Mouse (Mus musculus) CH12.LX (cell line): ENCODE results near the gene Dab1. TPM values are rescaled to one million over a fixed set of nuclear protein-coding genes. Genes with fewer than 3 reads are reported as not detected.

Experiments used
- DNase-seq: peaks from one replicate; pipeline ENCODE4 v3.0.0-alpha.2; 2013; ENCODE audit errors: extremely low read depth
- H3K27ac ChIP-seq: 2 replicates; pipeline ENCODE4 v1.5.1; 2012; ENCODE audit warnings: low read depth, mild to moderate bottlenecking, control low read depth, moderate library complexity; ENCODE audit not compliant: insufficient read depth
- H3K27me3 ChIP-seq: replicated peaks from 2 replicates; pipeline ENCODE3; 2012; ENCODE audit warnings: inconsistent platforms
- H3K36me3 ChIP-seq, 2 experiments: replicated peaks in 1 of 2; 2 replicates each; pipeline versions ENCODE3 to v1.6.1; 2012; ENCODE audit warnings: inconsistent platforms in 1 of 2, low read length in 1 of 2, mild to moderate bottlenecking in 1 of 2, mixed read lengths in 1 of 2, moderate library complexity in 1 of 2; ENCODE audit not compliant: control insufficient read depth in 1 of 2, insufficient read depth in 1 of 2
- H3K4me1 ChIP-seq, 2 experiments: 2 replicates each; pipeline ENCODE4 v1.6.1; 2012; ENCODE audit warnings: inconsistent platforms in 1 of 2, moderate library complexity in 1 of 2; ENCODE audit not compliant: insufficient read depth in 2 of 2, control insufficient read depth in 1 of 2
- H3K4me2 ChIP-seq: 2 replicates; pipeline ENCODE4 v1.6.1; 2012; ENCODE audit warnings: low read depth, mild to moderate bottlenecking, control low read depth; ENCODE audit not compliant: poor library complexity, insufficient read depth, severe bottlenecking
- H3K4me3 ChIP-seq, 3 experiments: fragments of 150-350 bp in 1 of 3; sonication (generic) in 1 of 3; replicated peaks in 1 of 3; 2 replicates each; pipeline versions ENCODE3 to v1.5.1; 2011 to 2012; ENCODE audit warnings: low read depth in 2 of 3, low read length in 2 of 3, mild to moderate bottlenecking in 2 of 3, moderate library complexity in 2 of 3, control low read depth in 1 of 3, improper control_type of control experiment in 1 of 3, inconsistent platforms in 1 of 3, mixed read lengths in 1 of 3; ENCODE audit not compliant: poor library complexity in 1 of 3
- H3K79me2 ChIP-seq: replicated peaks from 2 replicates; pipeline ENCODE4 v1.6.1; 2012; ENCODE audit warnings: mild to moderate bottlenecking, moderate library complexity; ENCODE audit not compliant: control insufficient read depth, poor library complexity, insufficient read depth, severe bottlenecking; ENCODE audit errors: extremely low read depth
- H3K9ac ChIP-seq: 2 replicates; pipeline ENCODE4 v1.6.1; 2012; ENCODE audit warnings: low read depth, mild to moderate bottlenecking, control low read depth, moderate library complexity; ENCODE audit not compliant: insufficient read depth
- H3K9me3 ChIP-seq: replicated peaks from 2 replicates; pipeline ENCODE3; 2012; ENCODE audit warnings: low read length, inconsistent platforms, mixed read lengths
- CHD1 ChIP-seq: IDR thresholded peaks from 2 replicates; pipeline ENCODE4 v1.6.1; 2012; ENCODE audit warnings: low read depth, low read length, improper control_type of control experiment, inconsistent platforms
- CTCF ChIP-seq, 2 experiments: IDR thresholded peaks in 1 of 2; conservative IDR thresholded peaks in 1 of 2; 2 replicates each; pipeline ENCODE4 v1.5.1; 2011 to 2012; ENCODE audit warnings: low read depth in 2 of 2, low read length in 2 of 2, improper control_type of control experiment in 1 of 2, inconsistent platforms in 1 of 2, mild to moderate bottlenecking in 1 of 2, moderate library complexity in 1 of 2
- E2F4 ChIP-seq: IDR thresholded peaks from 2 replicates; pipeline ENCODE4 v1.6.1; 2011; ENCODE audit warnings: low read depth, low read length, improper control_type of control experiment; ENCODE audit not compliant: insufficient replicate concordance
- ELF1 ChIP-seq: IDR thresholded peaks from 2 replicates; pipeline ENCODE4 v1.6.1; 2014; ENCODE audit warnings: low read depth, mild to moderate bottlenecking, inconsistent platforms, low read length, improper control_type of control experiment
- ETS1 ChIP-seq: conservative IDR thresholded peaks from 2 replicates; pipeline ENCODE4 v1.6.1; 2012; ENCODE audit warnings: low read depth, mild to moderate bottlenecking, inconsistent platforms, low read length, improper control_type of control experiment, moderate library complexity
- GABPA ChIP-seq: IDR thresholded peaks from 2 replicates; pipeline ENCODE4 v1.6.1; 2012; ENCODE audit warnings: low read depth, low read length, improper control_type of control experiment, inconsistent platforms; ENCODE audit not compliant: insufficient replicate concordance
- IRF4 ChIP-seq: IDR thresholded peaks from 2 replicates; pipeline ENCODE4 v1.6.1; 2014; ENCODE audit warnings: low read depth, mild to moderate bottlenecking, inconsistent platforms, low read length, improper control_type of control experiment
- JUND ChIP-seq: conservative IDR thresholded peaks from 2 replicates; pipeline ENCODE4 v1.6.1; 2011; ENCODE audit warnings: low read depth, low read length, improper control_type of control experiment
- MXI1 ChIP-seq: IDR thresholded peaks from 2 replicates; pipeline ENCODE4 v1.6.1; 2011; ENCODE audit warnings: mild to moderate bottlenecking, low read depth, low read length, improper control_type of control experiment
- MYC ChIP-seq: IDR thresholded peaks from 2 replicates; pipeline ENCODE4 v1.6.1; 2011; ENCODE audit warnings: low read depth, mild to moderate bottlenecking, improper control_type of control experiment, low read length
- NRF1 ChIP-seq: IDR thresholded peaks from 2 replicates; pipeline ENCODE4 v1.6.1; 2014; ENCODE audit warnings: low read depth, mild to moderate bottlenecking, inconsistent platforms, low read length, improper control_type of control experiment, moderate library complexity
- RAD21 ChIP-seq: IDR thresholded peaks from 2 replicates; pipeline ENCODE4 v1.6.1; 2011; ENCODE audit warnings: low read depth, mild to moderate bottlenecking, low read length, improper control_type of control experiment, moderate library complexity
- RCOR1 ChIP-seq: conservative IDR thresholded peaks from 2 replicates; pipeline ENCODE4 v1.6.1; 2012; ENCODE audit warnings: low read depth, mild to moderate bottlenecking, inconsistent platforms, low read length, improper control_type of control experiment
- TBP ChIP-seq: conservative IDR thresholded peaks from 2 replicates; pipeline ENCODE4 v1.6.1; 2011; ENCODE audit warnings: low read depth, low read length, improper control_type of control experiment
- TCF12 ChIP-seq: IDR thresholded peaks from 2 replicates; pipeline ENCODE4 v1.6.1; 2014; ENCODE audit warnings: low read depth, mild to moderate bottlenecking, inconsistent platforms, low read length, improper control_type of control experiment
- USF1 ChIP-seq: IDR thresholded peaks from 2 replicates; pipeline ENCODE4 v1.6.1; 2014; ENCODE audit warnings: low read depth, mild to moderate bottlenecking, inconsistent platforms, low read length, improper control_type of control experiment
- ZC3H11A ChIP-seq: IDR thresholded peaks from 2 replicates; pipeline ENCODE4 v1.6.1; 2012; ENCODE audit warnings: low read depth, mild to moderate bottlenecking, inconsistent platforms, low read length, improper control_type of control experiment
- ZKSCAN1 ChIP-seq: IDR thresholded peaks from 2 replicates; pipeline ENCODE4 v1.6.1; 2012; ENCODE audit warnings: low read depth, inconsistent platforms, low read length, improper control_type of control experiment, borderline replicate concordance
- ZMIZ1 ChIP-seq: IDR thresholded peaks from 2 replicates; pipeline ENCODE4 v1.6.1; 2012; ENCODE audit warnings: low read depth, mild to moderate bottlenecking, inconsistent platforms, low read length, improper control_type of control experiment
- ZNF384 ChIP-seq: IDR thresholded peaks from 2 replicates; pipeline ENCODE4 v1.6.1; 2012; ENCODE audit warnings: low read depth, low read length, improper control_type of control experiment, inconsistent platforms
- dilution Hi-C: fragments of 300-500 bp; cut with MboI; formaldehyde crosslinking; loops from 2 replicates; pipeline ENCODE4 v1.14.3; 2020; ENCODE audit warnings: low sequenced_read_pairs; ENCODE audit not compliant: extremely low pct_unique_long_range_greater_than_20kb, extremely low pct_ligation_motif_present
- in situ Hi-C: fragments of 300-500 bp; cut with MboI; formaldehyde crosslinking; loops from 3 replicates; pipeline ENCODE4 v1.14.3; 2019; ENCODE audit warnings: low sequenced_read_pairs, low pct_ligation_motif_present, low pct_unique_long_range_greater_than_20kb, mixed read lengths
- polyA plus RNA-seq: library from polyadenylated mRNA; unstranded; fragments of >175 nt; gene quantifications from 2 replicates; pipeline ENCODE4 v1.2.1, GENCODE M21; 2012; ENCODE audit warnings: low read depth; ENCODE audit not compliant: insufficient read length
- total RNA-seq, 2 experiments: library from RNA; depleted of rRNA; stranded (reverse); fragments of 300-350 nt in 1 of 2; fragments of >200 nt in 1 of 2; gene quantifications; 2 replicates each; pipeline ENCODE4 v1.2.3; 2012 to 2014

Gene Dab1
- total and polyA plus RNA-seq, 3 experiments: not detected

DNA sequence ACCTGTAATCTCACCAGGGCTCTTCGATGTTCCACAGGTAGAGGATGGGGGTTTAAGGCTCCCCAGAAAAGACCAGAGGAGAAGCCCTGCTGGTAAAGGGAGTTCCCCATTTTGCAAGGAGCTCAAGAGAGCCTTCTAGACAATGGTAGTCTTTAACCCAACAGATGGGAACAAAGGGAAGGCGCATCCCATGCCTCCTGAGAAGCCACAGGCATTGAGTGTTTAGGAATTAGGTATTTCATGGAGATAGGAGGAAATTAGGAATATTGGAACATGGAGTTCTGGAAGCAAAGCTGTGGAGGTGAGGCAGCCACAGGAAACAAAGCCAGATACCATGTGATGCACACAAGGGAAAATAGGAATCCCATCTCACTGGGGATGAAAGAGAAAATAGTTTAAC lies 881.0 kb downstream of the Dab1 start:
- Histone ChIP-seq H3K4me2 (no peak overlapping the region), H3K27ac (no peak overlapping the region), H3K4me1 (no peaks in the 10 kb centered on the region), H3K36me3 (no peaks in the 10 kb centered on the region), H3K9me3 (peaks cover 33% of the 10 kb centered on the region), H3K79me2 (no peaks in the 10 kb centered on the region), H3K9ac (no peak overlapping the region), H3K4me3 (no peak overlapping the region), H3K27me3 (no peaks in the 10 kb centered on the region)
- no peak for TF ChIP-seq MYC
- TF ChIP-seq MXI1: no peak
- TF ChIP-seq ZKSCAN1: no peak
- TF ChIP-seq USF1: no peak
- no peak for TF ChIP-seq E2F4
- dilution Hi-C loops (no loop called here), in situ Hi-C loops (no loop called here)
- no peak for DNase-seq

DNA sequence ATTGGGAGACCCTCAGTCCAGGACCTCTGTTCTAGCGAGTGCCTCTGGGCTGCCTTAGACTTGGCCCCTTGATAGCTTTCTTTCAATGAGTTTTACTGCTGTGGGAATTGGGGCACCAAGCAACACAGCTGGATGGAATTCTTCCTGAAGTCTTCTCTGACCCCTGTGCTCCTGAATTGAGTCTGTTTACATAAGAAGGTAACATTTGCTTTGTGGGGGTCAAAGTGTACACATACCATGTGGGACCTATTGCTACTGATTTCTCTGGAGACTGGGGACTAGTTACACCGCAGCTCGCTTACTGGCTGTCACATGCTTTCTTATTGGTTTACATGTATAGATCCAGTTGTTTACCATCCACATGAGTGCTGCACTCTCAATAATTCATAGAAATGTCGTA lies 881.5 kb downstream of the Dab1 start:
- TF ChIP-seq MYC: no peak
- no peak for TF ChIP-seq CTCF (conservative IDR thresholded peaks at IDR 0.05 in 1 of 2, IDR thresholded peaks at IDR 0.05 in 1 of 2; ENCODE audit: low read depth in 2 of 2, low read length in 2 of 2)
- in situ Hi-C loops: no loop called here

DNA sequence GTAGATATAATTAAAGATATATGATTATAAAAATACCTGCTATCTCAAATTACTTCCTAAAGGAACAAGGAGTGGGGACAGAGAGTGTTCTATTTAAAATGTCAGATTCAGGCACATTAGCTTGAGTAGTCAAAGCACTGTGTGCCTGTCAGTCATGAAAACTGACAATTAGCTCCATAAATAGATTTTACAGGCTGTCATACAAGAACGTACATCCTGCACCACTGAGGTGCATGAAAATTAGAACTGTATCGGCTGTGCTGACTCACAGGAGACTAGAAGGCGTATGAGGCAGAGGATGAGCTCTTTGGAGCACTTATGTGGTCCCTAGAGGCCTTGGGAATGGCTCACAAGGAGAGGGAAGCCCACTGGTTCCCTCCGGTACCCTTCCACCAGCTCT lies 882.1 kb downstream of the Dab1 start:
- dilution Hi-C loops: no loop called here
- Histone ChIP-seq H3K27ac (no peak overlapping the region), H3K4me2 (no peak overlapping the region)

More for the DNA sequence above, 881.5 kb downstream of the Dab1 start:
- no peak for DNase-seq
- H3K9ac ChIP-seq: no peak overlapping the region
- peaks cover 35% of the 10 kb centered on the region for H3K9me3 ChIP-seq
- no peak overlapping the region for H3K4me2 ChIP-seq
- H3K4me1 ChIP-seq: no peaks in the 10 kb centered on the region
- no peaks in the 10 kb centered on the region for H3K79me2 ChIP-seq
- H3K27ac ChIP-seq: no peak overlapping the region
- dilution Hi-C loops: no loop called here
- H3K36me3 ChIP-seq: no peaks in the 10 kb centered on the region
- H3K4me3 ChIP-seq: no peak overlapping the region
- H3K27me3 ChIP-seq: no peaks in the 10 kb centered on the region

More for the DNA sequence above, 882.1 kb downstream of the Dab1 start:
- no peak for DNase-seq
- H3K27me3 ChIP-seq: no peaks in the 10 kb centered on the region
- H3K79me2 ChIP-seq: no peaks in the 10 kb centered on the region
- no peaks in the 10 kb centered on the region for H3K36me3 ChIP-seq
- no peak overlapping the region for H3K4me3 ChIP-seq
- H3K9ac ChIP-seq: no peak overlapping the region
- TF ChIP-seq RAD21: no peak
- TF ChIP-seq CHD1: no peak
- TF ChIP-seq CTCF (conservative IDR thresholded peaks at IDR 0.05 in 1 of 2, IDR thresholded peaks at IDR 0.05 in 1 of 2; ENCODE audit: low read depth in 2 of 2, low read length in 2 of 2): no peak
- no peak for TF ChIP-seq MYC
- no peak for TF ChIP-seq RCOR1
- no peak for TF ChIP-seq ETS1
- TF ChIP-seq GABPA: no peak
- TF ChIP-seq ZC3H11A: no peak
- TF ChIP-seq NRF1: no peak
- no peak for TF ChIP-seq TCF12
- no peak for TF ChIP-seq ZMIZ1
- no peak for TF ChIP-seq ZNF384
- TF ChIP-seq IRF4: no peak
- no peak for TF ChIP-seq ELF1
- TF ChIP-seq TBP: no peak
- TF ChIP-seq ZKSCAN1: no peak
- no peak for TF ChIP-seq JUND
- no peaks in the 10 kb centered on the region for H3K4me1 ChIP-seq
- in situ Hi-C loops: no loop called here
- peaks cover 39% of the 10 kb centered on the region for H3K9me3 ChIP-seq
